ENCODE assay signal across 17 mouse cellular contexts in genomic region chr8:58244830-58245229, GRCm38 (mm10).
DNase-seq lines count a peak whose midpoint lies in the region; ATAC-seq lines count a peak whose summit lies in the region.
"Had no signal": no experiment of that assay in that cellular context is flagged by ENCODE, and none has a peak within 500 bp of the region (broad histone marks: within the 10 kb centered on the region; RNA-seq: fewer than 3 reads in every experiment).

No protein-coding gene starts in this region.

- DNase-seq in 416B (ENCODE audit: low read depth), result peak; percentile 60
- DNase-seq in thymus, postnatal 0 days (ENCODE audit: low spot score), result no peak
- DNase-seq in layer of hippocampus, adult 9-11 months, result no peak
- DNase-seq: adrenal gland, adult 2 months; adrenal gland, postnatal 10 days; adrenal gland, postnatal 25 days; cerebellum, adult 11 months; cerebellum, adult 18-20 months; cerebellum, adult 8-10 months; cerebellum, adult 9-11 months; cerebellum, postnatal 14 days; cerebellum, postnatal 36 days; forebrain, postnatal 0 days had no signal

- peak; percentile 96 for ATAC-seq in granulocyte monocyte progenitor cell, adult 5-6 weeks (replicated peaks; ENCODE audit: poor library complexity, severe bottlenecking)
- peak; percentile 76 for ATAC-seq in megakaryocyte progenitor cell, adult 5-6 weeks (replicated peaks; ENCODE audit: poor library complexity)
- ATAC-seq: forebrain, embryonic 13.5 days; forebrain, embryonic 15.5 days; forebrain, postnatal 0 days had no signal
